Mouse (Mus musculus): ENCODE measurements around the gene Pelp1. TPM values are rescaled to one million over a fixed set of nuclear protein-coding genes. Genes with fewer than 3 reads are reported as not detected.

Pelp1 gene
- 11.3 TPM for polyA plus RNA-seq (2017; shearing (Covaris generic))

DNA sequence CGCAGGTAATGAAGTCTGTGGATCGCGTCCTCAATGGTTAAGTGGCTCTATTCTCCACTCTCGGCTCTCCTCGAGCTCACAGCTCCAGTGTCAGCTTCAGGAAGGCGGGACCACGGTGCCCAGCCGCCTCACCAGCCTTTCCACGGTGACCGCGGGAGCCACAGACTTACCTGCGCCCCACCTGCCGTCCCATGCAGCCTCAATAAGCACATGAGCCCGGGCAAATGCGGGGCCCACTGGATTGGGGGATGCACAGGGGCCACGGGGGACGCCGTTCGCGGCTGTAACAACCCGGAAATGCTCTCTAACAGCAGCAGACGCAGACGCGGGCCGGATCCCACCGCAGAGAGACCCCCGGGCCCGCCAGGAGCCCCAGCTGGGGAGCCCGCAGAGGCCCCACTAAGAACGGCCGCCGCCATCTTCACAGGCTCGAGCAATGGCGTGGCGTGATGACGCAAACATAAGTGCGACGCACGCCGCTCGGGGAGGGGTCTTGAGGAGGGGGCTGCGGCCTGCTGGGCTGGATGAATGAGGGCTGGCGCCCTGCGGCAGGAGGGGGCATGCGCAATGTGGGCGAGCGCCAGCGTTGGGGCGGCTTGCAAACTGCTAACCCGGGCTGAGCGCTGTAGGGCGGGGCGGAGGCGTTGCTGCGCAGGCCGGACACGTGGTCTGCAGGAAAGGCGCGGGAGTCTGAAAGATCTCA is at the start of gene Pelp1:
TSS of gene Pelp1 (minus strand) at position 438 of the 703 bp plus-strand sequence.

GRCm38 (mm10) chr11:70458688-70459600 is 49.1 kb upstream of the Pelp1 start, which contains the start of gene Zmynd15:
Gene Zmynd15, plus strand, starts transcription at chr11:70459433.

GRCm38 (mm10) chr11:70451797-70452498 is 42.1 kb upstream of the Pelp1 start, which contains the start of gene Med11:
Gene Med11, plus strand, starts transcription at chr11:70451919.

GRCm38 (mm10) chr11:70432048-70432894 is 22.4 kb upstream of the Pelp1 start, which contains the start of gene Arrb2:
Gene Arrb2, plus strand, starts transcription at chr11:70432635.

DNA sequence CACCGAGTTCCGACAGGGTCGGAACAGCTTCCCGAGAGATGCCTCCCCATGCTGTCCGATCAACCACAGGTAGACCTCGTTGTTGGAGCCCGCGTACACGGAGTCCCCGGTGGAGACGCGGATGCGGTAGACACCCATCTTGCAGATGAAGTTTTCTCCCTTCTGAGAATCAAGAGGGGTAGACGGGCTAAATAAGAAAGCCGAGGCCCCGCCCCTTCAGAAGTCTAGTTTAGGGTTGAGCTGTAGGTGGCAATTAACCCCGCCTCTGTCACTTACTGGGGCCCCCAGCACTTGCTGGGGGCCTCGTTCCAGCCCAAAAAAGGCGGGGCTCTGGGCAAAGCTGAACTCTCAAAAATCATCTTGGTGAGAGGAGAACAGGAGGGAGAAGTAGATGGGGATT is 58.0 kb downstream of the Pelp1 start, which contains the start of gene Alox15:
TSS of gene Alox15 (minus strand) at position 164 of the 400 bp plus-strand sequence.

Other genes with a start within 250 kb of the Pelp1 start
- gene Slc16a11, start 197.3 kb downstream of the Pelp1 start, polyA plus RNA-seq (2017; shearing (Covaris generic)) = 0.94 TPM
- gene Slc16a13, start 189.0 kb downstream of the Pelp1 start, polyA plus RNA-seq (2017; shearing (Covaris generic)) = 5.5 TPM
- 0.51 TPM for gene Bcl6b, start 180.2 kb downstream of the Pelp1 start, polyA plus RNA-seq (2017; shearing (Covaris generic))
- 171 TPM for gene 0610010K14Rik, start 172.1 kb downstream of the Pelp1 start, polyA plus RNA-seq (2017; shearing (Covaris generic))
- gene Gm21988, start 170.2 kb downstream of the Pelp1 start, polyA plus RNA-seq (2017; shearing (Covaris generic)) = 5.5 TPM
- 272 TPM for gene Rnasek, start 170.2 kb downstream of the Pelp1 start, polyA plus RNA-seq (2017; shearing (Covaris generic))
- not detected for gene Alox12, start 154.7 kb downstream of the Pelp1 start, polyA plus RNA-seq (2017; shearing (Covaris generic))
- gene Alox12e, start 87.4 kb downstream of the Pelp1 start, polyA plus RNA-seq (2017; shearing (Covaris generic)) = not detected
- 0.24 TPM for gene Alox15, start 58.0 kb downstream of the Pelp1 start, polyA plus RNA-seq (2017; shearing (Covaris generic))
- 168 TPM for gene Arrb2, start 22.6 kb upstream of the Pelp1 start, polyA plus RNA-seq (2017; shearing (Covaris generic))
- gene Med11, start 41.9 kb upstream of the Pelp1 start, polyA plus RNA-seq (2017; shearing (Covaris generic)) = 81.3 TPM
- gene Zmynd15, start 49.4 kb upstream of the Pelp1 start, polyA plus RNA-seq (2017; shearing (Covaris generic)) = 0.60 TPM
- 0.43 TPM for gene Cxcl16, start 50.0 kb upstream of the Pelp1 start, polyA plus RNA-seq (2017; shearing (Covaris generic))
- gene Tm4sf5, start 95.2 kb upstream of the Pelp1 start, polyA plus RNA-seq (2017; shearing (Covaris generic)) = 2.6 TPM
- gene Vmo1, start 104.6 kb upstream of the Pelp1 start, polyA plus RNA-seq (2017; shearing (Covaris generic)) = not detected
- gene Gltpd2, start 109.2 kb upstream of the Pelp1 start, polyA plus RNA-seq (2017; shearing (Covaris generic)) = not detected
- gene Psmb6, start 115.3 kb upstream of the Pelp1 start, polyA plus RNA-seq (2017; shearing (Covaris generic)) = 402 TPM
- gene Gm40193, start 122.9 kb upstream of the Pelp1 start, polyA plus RNA-seq (2017; shearing (Covaris generic)) = not detected
- 7.0 TPM for gene Pld2, start 130.0 kb upstream of the Pelp1 start, polyA plus RNA-seq (2017; shearing (Covaris generic))
- 9.0 TPM for gene Mink1, start 152.8 kb upstream of the Pelp1 start, polyA plus RNA-seq (2017; shearing (Covaris generic))
- 0.52 TPM for gene 4930544D05Rik, start 205.8 kb upstream of the Pelp1 start, polyA plus RNA-seq (2017; shearing (Covaris generic))
- gene Chrne, start 209.2 kb upstream of the Pelp1 start, polyA plus RNA-seq (2017; shearing (Covaris generic)) = 0.65 TPM
- 0.21 TPM for gene Gp1ba, start 229.1 kb upstream of the Pelp1 start, polyA plus RNA-seq (2017; shearing (Covaris generic))
- 466 TPM for gene Rnf167, start 237.2 kb upstream of the Pelp1 start, polyA plus RNA-seq (2017; shearing (Covaris generic))
- gene Slc25a11, start 237.4 kb upstream of the Pelp1 start, polyA plus RNA-seq (2017; shearing (Covaris generic)) = 190 TPM
- 4,689 TPM for gene Pfn1, start 244.6 kb upstream of the Pelp1 start, polyA plus RNA-seq (2017; shearing (Covaris generic))
- 20.6 TPM for gene Eno3, start 247.2 kb upstream of the Pelp1 start, polyA plus RNA-seq (2017; shearing (Covaris generic))